Mouse (Mus musculus) ES-Bruce4 (cell line): ENCODE data around the gene Hoxa9. TPM values are rescaled to one million over a fixed set of nuclear protein-coding genes. Genes with fewer than 3 reads are reported as not detected.
A peak's percentile ranks its signal among the peaks of the same experiment; 100 is the strongest.

Source experiments
- H3K27ac ChIP-seq: 2 replicates; pipeline ENCODE4 v1.5.1; 2012; ENCODE audit warnings: low read length, inconsistent platforms; ENCODE audit not compliant: insufficient read depth
- H3K27me3 ChIP-seq: 2 replicates; pipeline ENCODE4 v1.6.1; 2012; ENCODE audit warnings: mild to moderate bottlenecking, low read length, inconsistent platforms; ENCODE audit not compliant: control insufficient read depth, poor library complexity, insufficient read depth, severe bottlenecking
- H3K36me3 ChIP-seq: 2 replicates; pipeline ENCODE4 v1.6.1; 2012; ENCODE audit warnings: inconsistent platforms, mild to moderate bottlenecking, low read length, moderate library complexity; ENCODE audit not compliant: control insufficient read depth, poor library complexity, insufficient read depth, severe bottlenecking
- H3K4me1 ChIP-seq: one replicate; pipeline ENCODE4 v1.8.1; 2011; ENCODE audit warnings: low read length; ENCODE audit not compliant: control insufficient read depth, insufficient read depth
- H3K4me3 ChIP-seq: 2 replicates; pipeline ENCODE4 v1.5.1; 2011; ENCODE audit warnings: low read depth, mild to moderate bottlenecking, low read length
- H3K9ac ChIP-seq: 2 replicates; pipeline ENCODE4 v1.6.1; 2012; ENCODE audit warnings: low read depth, mild to moderate bottlenecking, inconsistent platforms; ENCODE audit not compliant: poor library complexity, severe bottlenecking
- H3K9me3 ChIP-seq: replicated peaks from 2 replicates; pipeline ENCODE4 v1.6.1; 2012; ENCODE audit warnings: mild to moderate bottlenecking, low read length, inconsistent platforms; ENCODE audit not compliant: control insufficient read depth, poor library complexity, insufficient read depth, severe bottlenecking
- CTCF ChIP-seq: IDR thresholded peaks from one replicate; pipeline ENCODE4 v1.8.1; 2011; ENCODE audit warnings: low read depth, low read length
- EP300 ChIP-seq: IDR thresholded peaks from 2 replicates; pipeline ENCODE4 v1.6.1; 2011; ENCODE audit warnings: low read depth, low read length; ENCODE audit not compliant: insufficient read depth
- POLR2A ChIP-seq: IDR thresholded peaks from one replicate; pipeline ENCODE4 v1.8.1; 2011; ENCODE audit warnings: low read length; ENCODE audit not compliant: insufficient read depth
- polyA plus RNA-seq: library from polyadenylated mRNA; stranded (reverse); fragments of >200 nt; gene quantifications from 2 replicates; pipeline ENCODE4 v1.2.4, GENCODE M21; 2011; ENCODE audit warnings: low read depth; ENCODE audit not compliant: missing spikeins, insufficient read depth, insufficient read length

The Hoxa9 gene
- polyA plus RNA-seq, 1 experiment: not detected

DNA sequence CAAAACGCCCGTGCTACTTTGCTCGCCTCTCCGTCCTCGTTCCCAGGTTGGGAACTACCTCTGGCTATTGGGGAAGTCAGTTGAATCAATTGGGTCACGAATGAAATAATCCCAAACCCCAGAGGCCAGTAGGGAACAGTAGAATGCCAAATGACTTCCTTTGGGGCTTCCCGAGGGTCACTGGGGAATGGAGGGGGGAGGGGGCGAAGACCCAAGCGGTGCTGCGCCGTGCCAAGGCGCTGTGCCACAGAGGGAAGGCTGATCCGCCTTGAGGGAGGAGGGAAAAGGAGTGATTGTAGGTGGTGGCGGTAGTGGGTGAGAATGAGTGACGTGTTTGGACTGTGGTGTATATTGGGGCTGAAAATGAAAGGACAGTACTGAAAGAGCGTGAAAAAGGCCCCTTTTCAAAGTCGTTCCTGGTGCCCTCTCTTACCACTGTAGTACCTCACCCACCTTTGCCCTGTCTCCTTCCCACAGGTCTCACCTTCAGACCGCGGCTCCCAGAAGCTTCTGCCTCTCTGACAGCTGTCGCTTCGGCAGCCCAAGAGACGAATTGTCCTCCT, 18.3 kb downstream of the Hoxa9 start:
- H3K27ac ChIP-seq: no peak overlapping the region
- TF ChIP-seq CTCF (no peak), POLR2A (no peak)
- H3K9me3 ChIP-seq: no peaks in the 10 kb centered on the region
- no peaks in the 10 kb centered on the region for H3K36me3 ChIP-seq
- H3K4me1 ChIP-seq: no peaks in the 10 kb centered on the region
- H3K27me3 ChIP-seq: peaks cover 46% of the 10 kb centered on the region
- no peak overlapping the region for H3K4me3 ChIP-seq
- H3K9ac ChIP-seq: no peak overlapping the region

DNA sequence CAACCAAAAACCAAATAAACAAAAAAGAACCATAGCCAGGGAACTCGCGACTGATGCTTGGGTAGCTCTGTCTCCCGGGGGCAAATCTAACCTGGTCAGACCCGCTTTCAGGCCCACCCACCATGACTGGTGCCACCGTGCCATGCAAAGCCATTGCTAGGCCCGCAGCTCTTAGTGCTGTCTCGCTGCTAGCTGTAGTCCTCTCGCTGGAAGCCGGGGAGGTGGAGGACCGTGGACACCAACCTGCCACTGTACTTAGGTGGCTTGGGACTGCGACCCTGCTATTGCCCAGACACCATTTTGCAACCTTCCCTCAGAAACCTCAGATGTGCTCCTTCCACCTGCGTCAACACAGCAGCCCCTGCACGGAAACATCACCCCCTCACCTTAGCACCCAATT, 18.9 kb downstream of the Hoxa9 start:
- Histone ChIP-seq H3K27me3 (peaks cover 47% of the 10 kb centered on the region), H3K27ac (no peak overlapping the region), H3K9ac (no peak overlapping the region), H3K4me3 (no peak overlapping the region), H3K9me3 (no peaks in the 10 kb centered on the region), H3K36me3 (no peaks in the 10 kb centered on the region), H3K4me1 (no peaks in the 10 kb centered on the region)
- TF ChIP-seq POLR2A: no peak
- no peak for TF ChIP-seq CTCF
- TF ChIP-seq EP300: no peak

DNA sequence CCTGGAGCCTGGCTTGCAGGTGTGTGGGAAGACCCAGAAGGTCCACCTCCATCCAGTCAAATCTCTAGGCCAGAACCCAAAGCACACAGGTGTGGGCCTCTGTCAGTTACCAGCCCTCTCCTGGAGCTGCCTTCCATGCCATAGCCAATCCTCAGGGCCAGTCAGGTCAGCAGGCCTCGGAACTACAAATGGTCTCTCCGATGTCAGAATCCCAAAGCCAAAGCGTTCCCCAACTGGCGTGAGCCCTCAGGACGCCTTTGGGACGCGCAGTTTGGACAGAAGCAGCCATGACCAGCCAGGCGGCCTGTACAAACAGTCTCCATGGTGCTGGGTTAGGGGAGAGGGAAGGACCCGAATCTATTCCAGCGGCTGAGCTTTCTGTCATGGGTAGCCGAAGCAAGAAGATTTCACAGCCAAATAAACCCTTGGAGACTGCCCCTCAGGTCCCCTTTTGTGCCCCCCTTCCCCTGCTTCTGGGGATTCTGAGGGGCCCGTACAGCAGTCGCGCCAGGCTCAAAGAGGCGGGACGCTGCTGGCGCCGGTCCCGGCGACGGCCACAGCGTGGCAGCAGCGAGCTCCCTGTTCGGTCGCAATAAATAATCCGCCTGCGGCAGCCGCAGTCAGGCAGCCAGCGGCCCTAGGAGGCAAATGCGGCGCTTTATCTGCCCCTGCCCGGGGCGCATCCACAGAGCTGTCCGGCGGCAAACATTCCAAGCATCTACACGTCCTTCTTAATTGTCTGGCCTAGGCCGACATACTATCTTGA, 19.5 kb downstream of the Hoxa9 start:
- H3K27ac ChIP-seq: no peak overlapping the region

DNA sequence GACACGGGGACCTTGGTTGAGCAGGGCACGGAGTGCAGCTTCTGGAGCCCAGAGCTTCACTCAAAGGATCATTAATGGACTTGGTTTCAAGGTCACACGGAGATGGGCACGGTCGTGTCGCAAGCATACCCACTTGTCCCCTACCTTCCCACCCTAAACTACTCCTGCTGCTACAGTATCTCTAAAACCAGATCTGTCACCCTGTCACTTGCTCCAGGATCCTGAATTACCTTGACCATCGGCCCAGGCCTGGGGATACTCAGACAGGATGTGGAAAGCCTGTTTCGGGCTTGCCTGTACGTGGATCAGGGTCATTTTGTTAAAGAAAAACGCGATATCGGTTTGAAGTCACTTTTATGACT, 21.2 kb downstream of the Hoxa9 start:
- Histone ChIP-seq H3K9me3 (no peaks in the 10 kb centered on the region), H3K4me1 (no peaks in the 10 kb centered on the region), H3K4me3 (no peak overlapping the region), H3K27ac (no peak overlapping the region), H3K9ac (no peak overlapping the region), H3K36me3 (no peaks in the 10 kb centered on the region), H3K27me3 (peaks cover 37% of the 10 kb centered on the region)
- TF ChIP-seq CTCF (no peak), EP300 (no peak), POLR2A (no peak)

More for the DNA sequence above, 19.5 kb downstream of the Hoxa9 start:
- Histone ChIP-seq H3K4me3 (no peak overlapping the region), H3K9ac (no peak overlapping the region), H3K4me1 (no peaks in the 10 kb centered on the region), H3K36me3 (no peaks in the 10 kb centered on the region), H3K9me3 (no peaks in the 10 kb centered on the region), H3K27me3 (peaks cover 41% of the 10 kb centered on the region)
- TF ChIP-seq CTCF (peak; percentile 61), POLR2A (no peak), EP300 (no peak)

DNA sequence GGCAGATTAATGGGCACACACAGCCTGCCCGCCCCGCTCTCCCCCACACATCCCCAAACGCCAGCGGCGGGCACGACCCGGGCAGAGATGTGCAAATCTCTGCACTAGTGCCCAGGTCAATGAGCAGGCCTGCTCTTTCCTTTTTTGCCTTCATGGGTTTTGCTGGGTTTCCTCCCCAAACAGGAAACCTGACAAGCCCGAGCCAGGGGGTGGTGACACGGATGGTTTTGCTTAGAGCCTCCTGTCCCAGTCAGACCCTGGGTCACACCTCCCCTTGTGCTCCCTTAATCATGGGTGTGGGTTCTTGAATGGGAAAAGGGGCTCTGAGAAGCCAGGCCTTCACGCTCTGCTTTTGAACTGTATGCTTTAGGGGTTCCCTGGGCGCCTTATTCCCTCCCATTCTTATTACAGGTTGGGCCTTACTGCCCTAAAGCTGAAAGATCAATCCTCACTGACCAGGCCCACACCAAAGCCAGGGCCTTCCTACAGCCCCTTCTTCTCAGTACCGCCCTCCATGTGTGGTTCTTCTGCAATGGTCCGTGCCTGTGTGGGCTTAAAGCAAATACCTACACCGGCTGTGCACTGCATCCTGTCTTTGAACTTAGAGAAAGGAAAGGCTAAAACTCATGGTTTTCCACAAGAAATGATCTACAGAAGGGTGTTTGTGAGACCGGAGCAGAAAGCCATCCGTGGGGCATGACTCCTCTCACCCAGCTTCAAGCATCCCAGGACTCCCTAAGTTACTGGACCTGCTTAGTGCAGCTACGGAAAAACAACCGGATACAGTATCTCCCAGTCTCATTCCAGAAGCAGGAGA, 21.8 kb downstream of the Hoxa9 start:
- Histone ChIP-seq H3K36me3 (no peaks in the 10 kb centered on the region), H3K4me1 (no peaks in the 10 kb centered on the region), H3K4me3 (peak overlapping the region; percentile 29), H3K9ac (peak overlapping the region; percentile 9), H3K9me3 (no peaks in the 10 kb centered on the region), H3K27me3 (peaks cover 37% of the 10 kb centered on the region), H3K27ac (no peak overlapping the region)
- TF ChIP-seq POLR2A (no peak), EP300 (no peak), CTCF (no peak)
